Mouse (Mus musculus): ENCODE measurements around the gene Naa35. TPM values are rescaled to one million over a fixed set of nuclear protein-coding genes. Genes with fewer than 3 reads are reported as not detected.

Gene Naa35
- polyA plus RNA-seq, 1 experiment = 57.0 TPM

GRCm38 (mm10) chr13:59661387-59661786 lies 76.3 kb downstream of the Naa35 start:
- H3K27ac ChIP-seq (replicated peaks; ENCODE audit: low read depth, low read length) = no peak overlapping the region
- no peak overlapping the region for H3K4me3 ChIP-seq (ENCODE audit: insufficient read depth, low read depth, low read length)
- H3K4me1 ChIP-seq (ENCODE audit: control insufficient read depth, insufficient read depth, insufficient read length, low read length) = no peaks in the 10 kb centered on the region

GRCm38 (mm10) chr13:59661966-59662365 lies 76.9 kb downstream of the Naa35 start:
- Histone ChIP-seq H3K27ac (replicated peaks; ENCODE audit: low read depth, low read length) (no peak overlapping the region), H3K4me1 (ENCODE audit: control insufficient read depth, insufficient read depth, insufficient read length, low read length) (no peaks in the 10 kb centered on the region), H3K4me3 (ENCODE audit: insufficient read depth, low read depth, low read length) (no peak overlapping the region)

GRCm38 (mm10) chr13:59663939-59664712 lies 79.1 kb downstream of the Naa35 start:
- Histone ChIP-seq H3K4me1 (ENCODE audit: control insufficient read depth, insufficient read depth, insufficient read length, low read length) (no peaks in the 10 kb centered on the region; the same call in 1 of the 2 replicates), H3K27ac (replicated peaks; ENCODE audit: low read depth, low read length) (no peak overlapping the region), H3K4me3 (ENCODE audit: insufficient read depth, low read depth, low read length) (no peak overlapping the region)

- Histone ChIP-seq H3K4me1 (ENCODE audit: control insufficient read depth, insufficient read depth, insufficient read length, low read length) (no peaks in the 10 kb centered on the region; the same call in 1 of the 2 replicates), H3K27ac (replicated peaks; ENCODE audit: low read depth, low read length) (no peak overlapping the region), H3K4me3 (ENCODE audit: insufficient read depth, low read depth, low read length) (no peak overlapping the region)
These were observed 82.7 kb downstream of the Naa35 start for GRCm38 (mm10) chr13:59667763-59668162.

GRCm38 (mm10) chr13:59668501-59669093 lies 83.5 kb downstream of the Naa35 start:
- no peak overlapping the region for H3K27ac ChIP-seq (replicated peaks; ENCODE audit: low read depth, low read length)
- no peak overlapping the region for H3K4me3 ChIP-seq (ENCODE audit: insufficient read depth, low read depth, low read length)

GRCm38 (mm10) chr13:59669946-59670345 lies 84.9 kb downstream of the Naa35 start:
- Histone ChIP-seq H3K4me1 (ENCODE audit: control insufficient read depth, insufficient read depth, insufficient read length, low read length) (no peaks in the 10 kb centered on the region; the same call in none of the 2 replicates), H3K27ac (replicated peaks; ENCODE audit: low read depth, low read length) (no peak overlapping the region), H3K4me3 (ENCODE audit: insufficient read depth, low read depth, low read length) (no peak overlapping the region)

More at GRCm38 (mm10) chr13:59668501-59669093, 83.5 kb downstream of the Naa35 start:
- H3K4me1 ChIP-seq (ENCODE audit: control insufficient read depth, insufficient read depth, insufficient read length, low read length) = no peaks in the 10 kb centered on the region; the same call in 1 of the 2 replicates

GRCm38 (mm10) chr13:59671521-59671920 lies 86.5 kb downstream of the Naa35 start:
- Histone ChIP-seq H3K27ac (replicated peaks; ENCODE audit: low read depth, low read length) (no peak overlapping the region), H3K4me1 (ENCODE audit: control insufficient read depth, insufficient read depth, insufficient read length, low read length) (no peaks in the 10 kb centered on the region; the same call in none of the 2 replicates), H3K4me3 (ENCODE audit: insufficient read depth, low read depth, low read length) (no peak overlapping the region)

- no peak overlapping the region for H3K4me3 ChIP-seq (ENCODE audit: insufficient read depth, low read depth, low read length)
- no peak overlapping the region for H3K27ac ChIP-seq (replicated peaks; ENCODE audit: low read depth, low read length)
- H3K4me1 ChIP-seq (ENCODE audit: control insufficient read depth, insufficient read depth, insufficient read length, low read length) = no peaks in the 10 kb centered on the region; the same call in none of the 2 replicates
These were observed 87.2 kb downstream of the Naa35 start for GRCm38 (mm10) chr13:59672248-59672647.

- Histone ChIP-seq H3K4me3 (ENCODE audit: insufficient read depth, low read depth, low read length) (no peak overlapping the region), H3K4me1 (ENCODE audit: control insufficient read depth, insufficient read depth, insufficient read length, low read length) (no peaks in the 10 kb centered on the region; the same call in none of the 2 replicates), H3K27ac (replicated peaks; ENCODE audit: low read depth, low read length) (no peak overlapping the region)
These were observed 88.5 kb downstream of the Naa35 start for GRCm38 (mm10) chr13:59673597-59673996.

- no peak overlapping the region for H3K4me3 ChIP-seq (ENCODE audit: insufficient read depth, low read depth, low read length)
- no peak overlapping the region for H3K27ac ChIP-seq (replicated peaks; ENCODE audit: low read depth, low read length)
- H3K4me1 ChIP-seq (ENCODE audit: control insufficient read depth, insufficient read depth, insufficient read length, low read length) = no peaks in the 10 kb centered on the region; the same call in 1 of the 2 replicates
These were observed 89.2 kb downstream of the Naa35 start for GRCm38 (mm10) chr13:59674215-59674614.

- H3K27ac ChIP-seq (replicated peaks; ENCODE audit: low read depth, low read length) = no peak overlapping the region
- H3K4me3 ChIP-seq (ENCODE audit: insufficient read depth, low read depth, low read length) = peak overlapping the region; percentile 87
- H3K4me1 ChIP-seq (ENCODE audit: control insufficient read depth, insufficient read depth, insufficient read length, low read length) = no peaks in the 10 kb centered on the region; the same call in 1 of the 2 replicates
These were observed 89.7 kb downstream of the Naa35 start for GRCm38 (mm10) chr13:59674761-59675150.

- H3K4me1 ChIP-seq (ENCODE audit: control insufficient read depth, insufficient read depth, insufficient read length, low read length) = no peaks in the 10 kb centered on the region; the same call in 1 of the 2 replicates
- no peak within 1 kb of the TSS for H3K27ac ChIP-seq (replicated peaks; ENCODE audit: low read depth, low read length)
- H3K4me3 ChIP-seq (ENCODE audit: insufficient read depth, low read depth, low read length) = peak within 1 kb of the TSS; percentile 87
These were observed 90.3 kb downstream of the Naa35 start, which contains the start of gene Golm1 for GRCm38 (mm10) chr13:59675151-59676011. TSS of gene Golm1 (minus strand) at chr13:59675811.

- Histone ChIP-seq H3K27ac (replicated peaks; ENCODE audit: low read depth, low read length) (no peak overlapping the region), H3K4me3 (ENCODE audit: insufficient read depth, low read depth, low read length) (no peak overlapping the region), H3K4me1 (ENCODE audit: control insufficient read depth, insufficient read depth, insufficient read length, low read length) (no peaks in the 10 kb centered on the region; the same call in 1 of the 2 replicates)
These were observed 91.5 kb downstream of the Naa35 start for GRCm38 (mm10) chr13:59676316-59677229.

GRCm38 (mm10) chr13:59679306-59679705 lies 94.2 kb downstream of the Naa35 start:
- no peak overlapping the region for H3K4me3 ChIP-seq (ENCODE audit: insufficient read depth, low read depth, low read length)
- no peak overlapping the region for H3K27ac ChIP-seq (replicated peaks; ENCODE audit: low read depth, low read length)
- H3K4me1 ChIP-seq (ENCODE audit: control insufficient read depth, insufficient read depth, insufficient read length, low read length) = no peaks in the 10 kb centered on the region
